Mouse (Mus musculus) liver, adult 2 months (tissue): Measurements from ENCODE around the gene Magi2. TPM values are rescaled to one million over a fixed set of nuclear protein-coding genes. Genes with fewer than 3 reads are reported as not detected.

Source experiments
- DNase-seq: peaks from one replicate; pipeline ENCODE4 v3.0.0-alpha.2; 2011; ENCODE audit warnings: low read depth, low spot score; ENCODE audit errors: extremely low read depth
- H3K27ac ChIP-seq: fragments of 200-500 bp; replicated peaks from 2 replicates; pipeline ENCODE4 v1.5.1; 2012; ENCODE audit warnings: low read depth, mild to moderate bottlenecking, control low read depth, inconsistent platforms, low read length; ENCODE audit not compliant: insufficient read depth
- H3K27me3 ChIP-seq: fragments of 200-500 bp; 2 replicates; pipeline ENCODE4 v1.6.1; 2012; ENCODE audit warnings: mild to moderate bottlenecking, moderate library complexity, low read length, inconsistent platforms; ENCODE audit not compliant: control insufficient read depth, insufficient read depth
- H3K36me3 ChIP-seq: fragments of 200-500 bp; 2 replicates; pipeline ENCODE4 v1.6.1; 2012; ENCODE audit warnings: low read length, inconsistent platforms; ENCODE audit not compliant: control insufficient read depth, insufficient read depth
- H3K4me1 ChIP-seq: fragments of 200-500 bp; 2 replicates; pipeline ENCODE4 v1.6.1; 2011; ENCODE audit warnings: low read length; ENCODE audit not compliant: control insufficient read depth, insufficient read depth
- H3K4me3 ChIP-seq: fragments of 200-500 bp; 2 replicates; pipeline ENCODE4 v1.5.1; 2011; ENCODE audit warnings: low read depth, mild to moderate bottlenecking, control low read depth, low read length, moderate library complexity; ENCODE audit not compliant: insufficient read depth
- H3K79me2 ChIP-seq: fragments of 200-500 bp; 2 replicates; pipeline ENCODE4 v1.6.1; 2012; ENCODE audit warnings: inconsistent platforms, mild to moderate bottlenecking, low read length, moderate library complexity; ENCODE audit not compliant: control insufficient read depth, insufficient read depth
- H3K9ac ChIP-seq: fragments of 200-500 bp; 2 replicates; pipeline ENCODE4 v1.6.1; 2012; ENCODE audit warnings: low read depth, mild to moderate bottlenecking, control low read depth, inconsistent platforms, low read length
- CTCF ChIP-seq: fragments of 200-500 bp; IDR thresholded peaks from 2 replicates; pipeline ENCODE4 v1.5.1; 2011; ENCODE audit warnings: low read depth, low read length, control low read depth
- POLR2A ChIP-seq: fragments of 200-500 bp; IDR thresholded peaks from 2 replicates; pipeline ENCODE4 v1.6.1; 2011; ENCODE audit warnings: low read length, control low read depth; ENCODE audit not compliant: insufficient read depth; ENCODE audit errors: extremely low read depth
- WGBS: fragments of 180-500 bp; shearing (Covaris S2); methylation state at CpG from one replicate; pipeline ENCODE4 v1.1.7; 2018; 5-methylcytosine and 5-hydroxymethylcytosine counted together
- polyA plus RNA-seq: library from polyadenylated mRNA; depleted of rRNA; stranded (reverse); fragments of >200 nt; gene quantifications from 2 replicates; pipeline ENCODE4 v1.2.3, GENCODE M21; 2012
- total RNA-seq: library from RNA; depleted of rRNA; stranded (reverse); fragments of >200 nt; gene quantifications from 2 replicates; pipeline ENCODE4 v1.2.3, GENCODE M21; 2014

Magi2 gene
- total and polyA plus RNA-seq, 2 experiments, result 0.06 to 0.18 TPM

GRCm38 (mm10) chr5:19747631-19748030 lies 520.8 kb downstream of the Magi2 start:
- WGBS, result 90% methylated on average over 3 of the region's 3 CpGs
- Histone ChIP-seq H3K36me3 (no peaks in the 10 kb centered on the region), H3K4me3 (no peak overlapping the region), H3K27me3 (no peaks in the 10 kb centered on the region), H3K79me2 (no peaks in the 10 kb centered on the region), H3K4me1 (no peaks in the 10 kb centered on the region), H3K9ac (no peak overlapping the region), H3K27ac (no peak overlapping the region)
- no peak for DNase-seq
- TF ChIP-seq POLR2A, result no peak
- no peak for TF ChIP-seq CTCF

GRCm38 (mm10) chr5:19779224-19779623 lies 552.4 kb downstream of the Magi2 start:
- no peak for TF ChIP-seq POLR2A
- TF ChIP-seq CTCF, result no peak
- no peaks in the 10 kb centered on the region for H3K27me3 ChIP-seq
- H3K4me3 ChIP-seq, result no peak overlapping the region
- WGBS, result 80% methylated on average over 1 of the region's 1 CpGs
- H3K79me2 ChIP-seq, result no peaks in the 10 kb centered on the region
- H3K9ac ChIP-seq, result no peak overlapping the region
- no peaks in the 10 kb centered on the region for H3K36me3 ChIP-seq
- no peak for DNase-seq
- H3K4me1 ChIP-seq, result no peaks in the 10 kb centered on the region
- no peak overlapping the region for H3K27ac ChIP-seq

DNA sequence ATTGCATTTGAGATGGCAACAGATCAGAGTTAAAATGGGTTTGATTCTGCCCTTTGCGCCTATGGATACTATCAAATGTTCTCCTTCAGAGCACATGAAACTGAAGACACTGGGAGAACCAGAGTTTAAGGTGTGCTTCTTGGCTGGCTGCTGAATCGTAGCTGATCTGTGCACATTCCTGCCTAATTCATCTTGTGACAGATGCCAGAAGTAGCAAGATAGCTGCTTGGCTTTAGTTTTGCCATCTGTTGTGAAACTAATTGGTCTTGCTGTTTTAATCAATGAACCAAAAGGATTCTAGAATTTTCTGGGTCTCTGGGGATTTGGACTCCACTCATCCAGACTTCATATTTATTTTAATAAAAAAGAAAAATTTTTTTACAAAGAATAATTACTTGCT lies 553.2 kb downstream of the Magi2 start:
- Histone ChIP-seq H3K4me1 (no peaks in the 10 kb centered on the region), H3K4me3 (no peak overlapping the region), H3K27me3 (no peaks in the 10 kb centered on the region), H3K79me2 (no peaks in the 10 kb centered on the region), H3K9ac (no peak overlapping the region), H3K36me3 (no peaks in the 10 kb centered on the region), H3K27ac (no peak overlapping the region)
- DNase-seq, result no peak
- TF ChIP-seq POLR2A (no peak), CTCF (no peak)
- 75% methylated on average over 2 of the region's 2 CpGs for WGBS

DNA sequence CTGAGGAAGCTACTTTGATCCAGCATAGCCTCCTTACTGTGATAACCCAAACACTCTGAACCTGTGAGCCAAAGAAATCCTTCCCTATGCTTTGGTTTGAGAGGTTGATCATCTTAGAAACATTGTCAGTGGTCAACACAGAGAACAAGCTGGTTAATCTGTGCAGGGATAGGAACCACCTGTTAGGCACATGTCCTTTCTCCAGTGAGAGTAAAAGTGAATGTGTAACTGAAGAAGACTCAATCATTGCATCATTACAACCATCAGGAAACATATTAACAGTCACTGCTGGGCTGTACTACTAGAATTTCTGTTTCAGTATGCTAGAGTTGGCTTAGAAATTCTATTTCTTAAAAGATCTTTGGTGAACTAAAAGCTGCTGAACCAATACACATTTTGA lies 558.5 kb downstream of the Magi2 start:
- Histone ChIP-seq H3K27ac (no peak overlapping the region), H3K36me3 (no peaks in the 10 kb centered on the region), H3K27me3 (no peaks in the 10 kb centered on the region), H3K4me1 (no peaks in the 10 kb centered on the region), H3K4me3 (no peak overlapping the region), H3K9ac (no peak overlapping the region), H3K79me2 (no peaks in the 10 kb centered on the region)
- TF ChIP-seq POLR2A (no peak), CTCF (no peak)
- no peak for DNase-seq

GRCm38 (mm10) chr5:19787522-19788144 lies 560.8 kb downstream of the Magi2 start:
- no peak overlapping the region for H3K9ac ChIP-seq
- WGBS, result 53% methylated on average over 5 of the region's 5 CpGs

DNA sequence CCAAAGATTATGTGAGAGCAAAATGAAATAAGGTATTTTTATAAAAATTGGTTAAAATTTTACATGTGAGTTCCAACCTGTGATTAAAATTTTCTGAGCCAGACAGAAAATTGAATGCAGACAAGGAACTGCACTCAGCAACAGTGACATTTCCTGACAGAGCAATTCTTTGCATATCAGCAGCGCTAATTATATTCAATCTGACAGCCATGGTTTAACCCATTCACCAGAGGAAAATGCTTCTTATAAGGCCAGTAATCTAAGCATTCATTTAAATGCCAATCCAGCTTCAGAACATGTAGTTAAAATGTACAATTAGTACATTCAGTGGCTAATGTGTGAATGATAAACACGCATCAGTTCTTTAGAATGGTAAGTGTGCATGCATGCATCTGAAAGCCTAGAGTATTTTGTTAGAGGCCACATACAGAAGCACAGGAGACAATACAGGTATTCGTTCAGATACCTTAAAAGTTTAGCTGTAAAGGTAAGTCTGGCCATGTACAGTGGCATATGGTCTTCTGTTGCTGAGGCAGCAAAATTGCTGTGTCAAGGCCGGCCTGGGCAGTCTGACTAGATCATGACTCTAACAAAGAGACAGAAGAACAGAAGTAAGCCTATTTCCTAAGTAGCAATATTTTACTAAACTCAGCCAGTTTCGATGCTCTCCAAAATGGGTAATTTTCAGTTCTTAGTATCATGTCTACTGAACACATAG lies 576.4 kb downstream of the Magi2 start:
- Histone ChIP-seq H3K27me3 (no peaks in the 10 kb centered on the region), H3K27ac (no peak overlapping the region), H3K79me2 (no peaks in the 10 kb centered on the region), H3K4me1 (no peaks in the 10 kb centered on the region), H3K4me3 (no peak overlapping the region), H3K36me3 (no peaks in the 10 kb centered on the region), H3K9ac (no peak overlapping the region)
- no peak for TF ChIP-seq POLR2A
- no peak for TF ChIP-seq CTCF
- 87% methylated on average over 5 of the region's 5 CpGs for WGBS
- no peak for DNase-seq

More at GRCm38 (mm10) chr5:19787522-19788144, 560.8 kb downstream of the Magi2 start:
- Histone ChIP-seq H3K27ac (no peak overlapping the region), H3K79me2 (no peaks in the 10 kb centered on the region), H3K27me3 (no peaks in the 10 kb centered on the region), H3K36me3 (no peaks in the 10 kb centered on the region), H3K4me3 (no peak overlapping the region), H3K4me1 (no peaks in the 10 kb centered on the region)
- no peak for TF ChIP-seq CTCF
- no peak for DNase-seq
